ENCODE assay signal across 16 mouse cellular contexts in genomic region chr6:30573380-30573779, GRCm38 (mm10). TPM values are rescaled to one million over a fixed set of nuclear protein-coding genes. Genes with fewer than 3 reads are reported as not detected.
DNase-seq lines count a peak whose midpoint lies in the region; ATAC-seq and TF ChIP-seq lines count a peak whose summit lies in the region.
"Had no signal": no experiment of that assay in that cellular context is flagged by ENCODE, and none has a peak within 500 bp of the region (broad histone marks: within the 10 kb centered on the region; RNA-seq: fewer than 3 reads in every experiment).

No protein-coding gene starts in this region.

- no peak for TF ChIP-seq CTCF in layer of hippocampus, adult 2 months (conservative IDR thresholded peaks at IDR 0.05)

- ATAC-seq in forebrain, embryonic 11.5 days (replicated peaks; ENCODE audit: low FRiP score): no peak
- ATAC-seq in hindbrain, embryonic 15.5 days (ENCODE audit: low FRiP score, low read depth): no peak
- ATAC-seq in midbrain, embryonic 16.5 days: no peak
- ATAC-seq in monocyte, adult 5-6 weeks (replicated peaks; ENCODE audit: insufficient number of reproducible peaks, low FRiP score, low TSS enrichment, poor library complexity, severe bottlenecking): no peak

- H3K27ac ChIP-seq in layer of hippocampus, adult 2 months: peak overlapping the region; percentile 74
- H3K27ac ChIP-seq in forebrain, embryonic 11.5 days (ENCODE audit: low read depth, low read length): peak overlapping the region; percentile 84
- peak overlapping the region; percentile 76 for H3K27ac ChIP-seq in hindbrain, embryonic 15.5 days (replicated peaks)
- H3K27ac ChIP-seq in midbrain, embryonic 16.5 days (ENCODE audit: low read length): peak overlapping the region; percentile 73
- H3K27ac ChIP-seq: neural tube, embryonic 12.5 days had no signal

- H3K4me2 ChIP-seq in forebrain, embryonic 11.5 days (ENCODE audit: low read depth, low read length, severe bottlenecking): no peak overlapping the region
- no peak overlapping the region for H3K4me2 ChIP-seq in hindbrain, embryonic 15.5 days
- H3K4me2 ChIP-seq in midbrain, embryonic 16.5 days (ENCODE audit: low read length): no peak overlapping the region

- peaks cover 7% of the 10 kb centered on the region for H3K4me1 ChIP-seq in forebrain, embryonic 11.5 days (replicated peaks; ENCODE audit: control insufficient read depth, insufficient read depth, low read length)
- H3K4me1 ChIP-seq in hindbrain, embryonic 15.5 days (replicated peaks): peaks cover 26% of the 10 kb centered on the region
- peaks cover 14% of the 10 kb centered on the region for H3K4me1 ChIP-seq in midbrain, embryonic 16.5 days (ENCODE audit: control insufficient read depth, insufficient read depth, low read length)

- H3K36me3 ChIP-seq in forebrain, embryonic 11.5 days (ENCODE audit: control insufficient read depth, insufficient read depth, low read length): no peaks in the 10 kb centered on the region
- no peaks in the 10 kb centered on the region for H3K36me3 ChIP-seq in hindbrain, embryonic 15.5 days
- H3K36me3 ChIP-seq in midbrain, embryonic 16.5 days (ENCODE audit: control insufficient read depth, insufficient read depth, low read length): no peaks in the 10 kb centered on the region
- H3K36me3 ChIP-seq: neural tube, embryonic 12.5 days had no signal

- no peak overlapping the region; the same call in 1 of the 2 replicates for H3K9ac ChIP-seq in forebrain, embryonic 11.5 days (ENCODE audit: low read length)
- no peak overlapping the region for H3K9ac ChIP-seq in hindbrain, embryonic 15.5 days
- H3K9ac ChIP-seq in midbrain, embryonic 16.5 days (ENCODE audit: low read depth, low read length): no peak overlapping the region
- H3K9ac ChIP-seq: neural tube, embryonic 12.5 days had no signal

- no peak for DNase-seq in layer of hippocampus, adult 2 months (ENCODE audit: low spot score in 2 of 2)
- no peak for DNase-seq in layer of hippocampus, postnatal 10 days (ENCODE audit: low spot score in 2 of 2)
- no peak for DNase-seq in forebrain, embryonic 11.5 days (ENCODE audit: low spot score)
- DNase-seq in adrenal gland, adult (ENCODE audit: inconsistent age in 2 of 2, low spot score in 1 of 2): no peak
- no peak for DNase-seq in layer of hippocampus, postnatal 25 days (ENCODE audit: extremely low spot score in 1 of 2, low spot score in 1 of 2)
- DNase-seq: kidney, postnatal 25 days; thymus, adult 2 months had no signal

- WGBS in forebrain, embryonic 11.5 days: 75% methylated on average over 5 of the region's 5 CpGs
- 48% methylated on average over 5 of the region's 5 CpGs for WGBS in hindbrain, embryonic 15.5 days
- 65% methylated on average over 5 of the region's 5 CpGs for WGBS in midbrain, embryonic 16.5 days

- no peaks in the 10 kb centered on the region for H3K9me3 ChIP-seq in forebrain, embryonic 11.5 days (ENCODE audit: control insufficient read depth, low read length)
- H3K9me3 ChIP-seq in hindbrain, embryonic 15.5 days: no peaks in the 10 kb centered on the region
- no peaks in the 10 kb centered on the region for H3K9me3 ChIP-seq in midbrain, embryonic 16.5 days (replicated peaks; ENCODE audit: control insufficient read depth, low read length, poor library complexity, severe bottlenecking)
- H3K9me3 ChIP-seq: neural tube, embryonic 12.5 days had no signal

- no peaks in the 10 kb centered on the region for H3K27me3 ChIP-seq in forebrain, embryonic 11.5 days (ENCODE audit: control insufficient read depth, insufficient read depth, low read length)
- no peaks in the 10 kb centered on the region for H3K27me3 ChIP-seq in hindbrain, embryonic 15.5 days
- H3K27me3 ChIP-seq in midbrain, embryonic 16.5 days (ENCODE audit: control insufficient read depth, insufficient read depth, low read depth, low read length): no peaks in the 10 kb centered on the region
- H3K27me3 ChIP-seq: CH12.LX; neural tube, embryonic 12.5 days had no signal

- no peak overlapping the region for H3K4me3 ChIP-seq in layer of hippocampus, adult 2 months
- no peak overlapping the region for H3K4me3 ChIP-seq in forebrain, embryonic 11.5 days (ENCODE audit: low read depth, low read length)
- no peak overlapping the region for H3K4me3 ChIP-seq in hindbrain, embryonic 15.5 days
- H3K4me3 ChIP-seq in midbrain, embryonic 16.5 days (ENCODE audit: low read depth, low read length): no peak overlapping the region
- H3K4me3 ChIP-seq: neural tube, embryonic 12.5 days had no signal

RNA-seq across cellular contexts. Expression of gene Cpa4, which starts 5.2 kb away (rescaled TPM):
- not detected for total RNA-seq in layer of hippocampus, adult 2 months (2021)
- total RNA-seq in layer of hippocampus, postnatal 10 days (2021): not detected
- polyA plus RNA-seq in forebrain, embryonic 11.5 days (2014; fragmentation: Nextera tagmentation; extraction: Ambion mirVana): 5.4 and 5.6 TPM in 2 replicates
- polyA plus RNA-seq in hindbrain, embryonic 15.5 days (2015; fragmentation: Nextera tagmentation; extraction: Ambion mirVana): 0.52 and 0.96 TPM in 2 replicates
- polyA plus RNA-seq in midbrain, embryonic 16.5 days (2015; fragmentation: Nextera tagmentation; extraction: Ambion mirVana): 1.0 and 1.4 TPM in 2 replicates
- total RNA-seq in monocyte, adult 5-6 weeks (2017): not detected in 3 replicates
- not detected for total RNA-seq in layer of hippocampus, postnatal 25 days (2021)
- total RNA-seq: CH12.LX; common myeloid progenitor, adult 5-6 weeks; heart, adult 18-20 months had no signal

RNA-seq across cellular contexts. Expression of gene Cpa2, which starts 32.0 kb away (rescaled TPM):
- under 1 TPM in 1 of 2 experiments, not detected in 1; 0.64 TPM for total RNA-seq in layer of hippocampus, adult 2 months (2021)
- total RNA-seq in layer of hippocampus, postnatal 10 days (2021): 1 to 10 TPM; 2.6 to 3.2 TPM
- 4.0 TPM in 2 replicates for polyA plus RNA-seq in forebrain, embryonic 11.5 days (2014; fragmentation: Nextera tagmentation; extraction: Ambion mirVana)
- 7.3 and 8.5 TPM in 2 replicates for polyA plus RNA-seq in hindbrain, embryonic 15.5 days (2015; fragmentation: Nextera tagmentation; extraction: Ambion mirVana)
- 9.0 and 10.2 TPM in 2 replicates for polyA plus RNA-seq in midbrain, embryonic 16.5 days (2015; fragmentation: Nextera tagmentation; extraction: Ambion mirVana)
- not detected in 3 replicates for total RNA-seq in monocyte, adult 5-6 weeks (2017)
- 1 to 10 TPM; 1.2 to 1.4 TPM for total RNA-seq in layer of hippocampus, postnatal 25 days (2021)
- total RNA-seq: CH12.LX; common myeloid progenitor, adult 5-6 weeks had no signal
- polyA plus RNA-seq: thymus, adult 2 months had no signal

RNA-seq across cellular contexts. Expression of gene Cpa5, which starts 37.4 kb away (rescaled TPM):
- total RNA-seq in layer of hippocampus, adult 2 months (2021): not detected
- total RNA-seq in layer of hippocampus, postnatal 10 days (2021): not detected
- polyA plus RNA-seq in forebrain, embryonic 11.5 days (2014; fragmentation: Nextera tagmentation; extraction: Ambion mirVana): 0.15 and 0.72 TPM in 2 replicates
- polyA plus RNA-seq in hindbrain, embryonic 15.5 days (2015; fragmentation: Nextera tagmentation; extraction: Ambion mirVana): not detected in 2 replicates
- not detected in 2 replicates for polyA plus RNA-seq in midbrain, embryonic 16.5 days (2015; fragmentation: Nextera tagmentation; extraction: Ambion mirVana)
- not detected in 3 replicates for total RNA-seq in monocyte, adult 5-6 weeks (2017)
- not detected for total RNA-seq in layer of hippocampus, postnatal 25 days (2021)
- total RNA-seq: CH12.LX; common myeloid progenitor, adult 5-6 weeks; heart, adult 18-20 months; left cerebral cortex, postnatal 4 days had no signal
- polyA plus RNA-seq: frontal cortex, adult 2 months; neural tube, embryonic 12.5 days; thymus, adult 2 months had no signal
